Mouse (Mus musculus): Measurements from ENCODE around the gene Dohh.

The Dohh gene

DNA sequence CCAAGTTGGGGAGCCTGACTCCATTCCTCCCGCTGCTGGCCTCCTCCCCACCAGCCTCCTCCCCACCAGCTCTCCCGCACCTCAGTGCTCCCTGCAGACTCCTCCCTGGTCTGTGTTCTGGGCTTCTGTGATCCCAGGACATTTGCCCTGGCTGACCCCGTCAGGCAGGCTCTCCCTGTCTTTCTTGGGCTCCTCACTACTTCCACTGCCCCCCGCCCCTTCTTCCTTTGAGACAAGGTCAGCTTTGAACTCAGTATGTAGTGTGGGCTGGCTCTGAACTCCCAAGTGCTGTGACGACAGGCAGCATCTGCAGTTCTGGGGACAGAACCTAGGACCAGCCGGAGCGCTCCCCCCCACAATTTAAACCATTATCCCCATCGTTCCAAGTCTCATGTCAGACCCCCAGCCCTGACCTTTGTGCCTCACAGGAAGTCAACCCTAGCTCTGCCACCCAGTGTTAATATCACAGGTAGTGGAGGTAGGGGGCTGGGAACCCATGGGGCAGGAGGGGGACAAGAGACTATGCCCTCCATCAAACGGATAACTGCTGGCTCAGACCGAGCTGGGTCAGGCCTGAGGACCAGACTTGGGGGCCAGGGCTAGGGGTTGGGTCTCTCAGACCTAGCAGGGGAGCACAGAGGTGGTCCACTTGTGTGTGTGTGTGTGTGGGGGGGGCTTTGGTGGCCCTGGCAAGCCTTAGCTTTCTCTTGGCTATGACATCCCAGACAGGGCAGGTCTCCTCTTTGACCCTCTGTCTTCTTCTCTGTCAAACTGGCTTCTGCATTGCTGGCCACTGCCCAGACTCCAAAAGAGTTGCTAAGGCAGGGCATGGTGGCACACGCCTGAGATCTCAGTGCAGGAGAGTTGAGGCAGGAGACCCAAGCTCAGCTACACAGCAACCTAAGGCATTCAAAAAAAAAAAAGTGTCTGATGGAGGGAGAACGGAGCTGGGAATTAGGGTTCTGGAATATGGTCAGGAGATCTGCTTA is 33.3 kb downstream of the Dohh start:
- no peak for DNase-seq (ENCODE audit: low read depth, low spot score)

DNA sequence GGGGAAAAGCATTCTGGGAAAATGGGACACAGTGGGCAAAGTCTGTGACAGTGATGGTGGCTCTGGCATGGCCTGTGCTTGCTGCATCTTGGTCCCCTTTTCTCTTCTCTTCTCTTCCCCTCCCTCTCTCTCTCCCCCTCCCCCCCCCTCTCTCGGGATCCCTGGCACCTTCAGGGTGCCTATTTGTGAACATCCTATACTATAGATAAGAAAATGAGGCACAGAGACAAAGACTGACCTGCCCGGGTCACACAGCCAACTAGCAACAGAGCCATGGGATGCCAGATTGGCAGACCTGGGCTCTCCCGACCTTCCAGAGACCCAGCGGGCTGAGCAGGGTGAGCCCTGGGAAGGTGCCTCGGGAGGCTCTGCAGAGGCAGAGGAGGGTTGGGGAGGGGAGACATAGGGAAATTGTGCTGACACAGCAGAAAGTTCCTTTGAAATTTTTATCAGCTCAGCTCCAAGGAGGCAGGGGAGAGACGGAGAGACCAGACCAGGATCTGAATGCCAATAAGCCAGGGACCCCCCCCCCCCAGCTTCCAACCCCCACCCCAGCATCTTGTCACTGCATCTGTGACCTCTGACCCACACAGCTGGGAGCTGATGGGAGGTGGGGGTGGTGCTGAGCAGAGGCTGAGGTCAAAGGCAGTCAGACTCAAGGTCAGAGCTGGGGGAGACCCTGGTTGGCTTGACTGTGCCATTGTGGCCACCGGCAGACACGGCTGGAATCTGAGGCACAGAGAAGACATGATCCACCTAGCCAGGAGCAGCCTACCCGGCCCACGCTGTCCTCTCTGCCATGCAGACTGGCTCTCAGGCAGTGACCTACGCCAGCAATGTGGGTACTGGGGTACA is 34.2 kb downstream of the Dohh start:
- DNase-seq (ENCODE audit: low read depth, low spot score): no peak

DNA sequence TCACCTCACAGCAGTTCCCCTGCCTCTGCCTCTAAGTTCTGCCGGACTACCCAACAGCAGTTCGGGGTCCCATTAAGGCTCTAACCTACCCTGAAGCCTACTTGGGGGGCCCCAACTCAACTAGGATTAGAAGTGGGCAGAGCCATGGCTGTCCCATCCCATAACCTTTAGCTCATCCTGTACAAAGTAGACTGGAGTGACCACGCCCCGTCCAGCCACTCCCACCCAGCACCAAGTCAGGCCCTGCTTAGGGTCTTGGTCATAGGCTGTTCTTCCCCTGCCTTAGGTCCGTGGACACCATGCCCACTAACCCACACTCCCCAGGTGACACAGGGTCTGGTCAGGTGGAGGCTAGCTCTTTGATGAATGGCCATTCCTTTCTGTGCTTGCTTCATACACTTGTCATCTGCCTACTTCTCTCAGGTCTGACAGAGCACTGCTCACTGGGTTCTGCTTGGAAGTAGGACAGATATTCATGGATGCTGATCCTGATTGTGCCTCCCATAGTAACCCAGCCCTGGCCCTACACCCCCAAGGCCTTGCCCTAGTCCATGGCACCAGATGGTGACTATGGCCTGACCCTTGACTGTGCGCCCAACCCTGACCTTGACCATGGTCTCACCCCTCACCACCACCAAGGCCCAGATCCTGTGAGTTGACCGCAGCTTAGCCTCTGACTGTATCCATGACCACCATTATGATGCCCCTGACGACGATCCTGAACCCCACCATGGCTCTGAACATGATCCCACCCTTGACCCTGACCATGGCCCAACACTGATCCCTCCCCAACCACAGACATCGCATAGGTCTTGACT is 35.1 kb downstream of the Dohh start:
- no peak for DNase-seq (ENCODE audit: low read depth, low spot score)

DNA sequence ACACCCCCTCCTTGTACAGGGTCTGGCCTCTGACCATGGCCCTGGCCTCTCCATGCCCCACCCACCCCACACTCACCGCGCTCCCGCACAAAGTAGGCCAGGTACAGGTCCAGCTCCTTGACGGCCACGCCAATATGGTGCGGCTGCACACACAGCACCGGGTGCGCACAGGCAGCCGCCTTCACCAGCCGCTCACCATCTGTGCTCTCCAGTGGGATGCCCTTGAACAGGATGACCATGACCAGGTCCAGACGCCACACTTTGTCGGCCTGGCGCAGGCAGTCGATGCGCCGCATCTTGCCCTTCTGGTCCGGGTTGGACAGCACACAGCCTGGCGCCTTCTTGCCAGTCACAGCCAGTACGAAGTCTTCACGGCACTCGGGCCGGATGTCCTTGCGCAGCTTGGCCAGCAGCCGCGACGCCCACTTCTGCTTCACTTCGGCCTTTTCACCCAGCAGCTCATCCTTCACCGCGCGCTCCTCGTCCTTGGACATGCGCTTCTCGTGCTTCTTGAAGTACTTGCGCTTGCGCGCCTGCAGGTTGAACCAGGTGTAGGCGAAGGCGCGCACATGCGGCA is 36.1 kb downstream of the Dohh start:
- DNase-seq (ENCODE audit: low read depth, low spot score): no peak

DNA sequence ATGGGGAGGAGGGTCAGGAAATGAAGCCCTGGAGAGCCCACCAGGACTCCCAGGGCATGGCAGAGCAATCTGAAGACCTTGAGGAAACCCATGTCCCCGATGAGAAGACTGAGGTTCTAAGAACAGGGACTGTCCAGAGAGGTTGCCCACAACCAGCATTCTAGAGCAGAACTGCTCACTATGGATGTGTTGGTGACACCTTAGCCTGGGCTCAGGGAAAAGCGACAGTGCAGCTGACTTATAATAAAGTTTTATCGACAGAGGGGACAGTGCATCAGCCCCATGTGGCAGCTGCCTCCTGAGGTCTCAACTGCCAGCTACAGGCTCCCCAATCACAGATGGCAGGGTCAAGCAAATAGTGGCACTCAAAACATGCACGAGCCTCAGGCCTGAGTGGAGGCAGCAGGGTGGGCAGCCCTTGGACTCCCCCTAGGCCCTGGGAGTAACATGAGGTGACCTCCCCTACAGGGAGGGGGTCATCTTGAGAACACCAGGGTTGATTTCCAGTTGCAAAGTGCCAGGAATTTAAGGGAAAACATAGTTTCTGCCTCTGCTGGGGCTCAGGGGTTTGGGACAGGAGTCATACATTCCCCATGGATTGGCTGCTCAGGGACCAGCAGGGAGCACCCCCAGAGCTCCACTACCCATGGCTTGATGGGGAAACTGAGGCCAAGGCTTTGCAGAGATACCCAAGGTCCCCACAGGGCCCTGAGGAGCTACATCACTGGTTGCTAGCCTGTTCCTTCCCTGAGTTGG is 37.0 kb downstream of the Dohh start:
- DNase-seq (ENCODE audit: low read depth, low spot score): no peak

DNA sequence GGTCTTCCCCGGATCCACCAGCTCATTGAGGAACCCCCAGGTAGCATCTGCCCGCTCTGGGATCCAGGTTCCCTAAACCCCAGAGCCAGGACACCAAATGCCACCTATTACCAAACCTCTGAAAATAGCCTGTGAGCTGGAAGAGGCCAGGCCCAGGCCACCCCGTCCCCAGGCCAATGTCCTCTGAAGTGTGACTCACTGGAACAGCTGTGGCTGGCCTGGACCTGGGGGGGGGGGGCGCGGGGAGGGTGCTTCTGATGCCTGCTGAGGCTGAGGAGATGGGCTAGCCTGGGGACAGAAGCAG is 37.5 kb downstream of the Dohh start:
- no peak for DNase-seq (ENCODE audit: low read depth, low spot score)

DNA sequence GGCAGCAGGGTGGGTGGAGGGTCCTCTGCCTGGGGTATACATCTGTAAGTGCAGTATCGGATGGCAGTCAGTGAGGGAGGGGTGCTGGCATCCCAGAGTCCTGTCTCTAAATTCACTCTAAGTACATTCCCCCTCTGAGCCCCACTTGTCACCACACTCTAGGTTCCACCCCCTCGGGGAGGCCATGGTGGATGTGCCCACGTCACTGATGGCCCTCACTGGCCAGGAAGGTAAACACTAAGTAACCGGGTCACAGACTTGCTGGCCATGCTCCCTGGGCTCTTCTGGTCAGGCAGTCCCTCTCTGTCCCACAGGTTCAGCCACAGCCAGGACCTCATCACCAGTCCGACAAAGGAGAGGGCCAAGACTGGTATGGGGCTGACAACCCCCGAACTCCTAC is 38.0 kb downstream of the Dohh start:
- no peak for DNase-seq (ENCODE audit: low read depth, low spot score)

DNA sequence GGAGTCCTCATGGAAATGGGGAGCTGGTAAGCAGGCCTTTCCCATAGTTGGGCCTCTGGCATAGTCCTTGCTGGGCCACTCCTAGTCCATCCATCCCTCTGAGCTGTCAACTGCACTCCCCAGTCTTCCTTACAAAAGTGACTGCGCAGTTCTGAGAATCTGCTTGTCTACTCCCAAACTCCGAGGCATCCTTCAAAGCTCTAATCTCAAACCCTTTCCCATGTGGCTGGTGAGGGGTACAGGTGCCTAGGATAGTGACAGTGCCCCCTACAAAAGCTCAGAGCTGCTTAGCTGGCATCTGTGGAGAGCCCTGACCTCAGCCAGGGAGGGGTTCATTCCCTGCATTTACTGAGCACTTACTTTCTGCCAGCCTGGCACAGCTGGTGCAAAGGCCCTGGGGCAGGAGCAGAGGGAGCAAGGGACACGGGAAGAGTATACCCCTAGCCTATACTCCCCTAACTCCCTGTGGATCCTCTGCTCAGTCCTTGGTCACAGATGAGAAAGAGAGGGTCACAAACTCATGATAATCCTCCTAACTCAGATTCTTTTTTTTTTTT is 38.5 kb downstream of the Dohh start:
- no peak for DNase-seq (ENCODE audit: low read depth, low spot score)

DNA sequence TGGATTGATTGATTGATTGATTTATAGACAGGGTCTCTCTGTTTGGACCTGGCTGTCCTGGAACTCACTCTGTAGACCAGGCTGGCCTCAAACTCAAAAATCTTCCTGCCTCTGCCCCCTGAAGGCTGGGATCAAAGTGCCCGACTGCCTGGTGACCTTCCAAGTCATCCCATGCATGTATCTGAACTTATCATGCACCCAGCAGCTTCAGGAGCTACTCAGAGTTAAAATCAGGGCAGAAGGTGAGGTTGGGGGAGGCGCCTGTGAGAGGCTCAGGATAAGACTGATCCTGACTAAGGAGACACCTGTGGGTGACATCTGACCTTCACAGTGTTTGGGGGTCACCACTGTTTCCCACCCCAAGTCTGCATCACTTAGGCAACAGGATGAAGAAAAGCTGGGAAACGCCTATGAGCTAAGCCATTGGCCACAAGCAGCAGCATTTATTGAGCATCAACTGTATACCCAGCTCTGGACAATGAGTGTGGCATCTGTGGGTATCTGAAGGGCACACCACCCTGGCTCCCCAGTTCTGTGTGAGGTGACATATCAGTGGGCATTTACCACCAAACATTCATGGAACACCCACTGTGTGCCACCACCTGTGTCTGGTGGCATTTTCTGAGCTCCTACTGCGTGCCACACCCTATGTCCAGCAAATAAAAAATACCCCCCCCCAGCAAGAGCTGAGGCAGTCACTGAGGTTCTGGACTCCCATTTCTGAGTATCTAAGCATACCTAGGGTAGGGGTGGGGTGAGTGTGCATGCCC is 39.4 kb downstream of the Dohh start:
- no peak for DNase-seq (ENCODE audit: low read depth, low spot score)

DNA sequence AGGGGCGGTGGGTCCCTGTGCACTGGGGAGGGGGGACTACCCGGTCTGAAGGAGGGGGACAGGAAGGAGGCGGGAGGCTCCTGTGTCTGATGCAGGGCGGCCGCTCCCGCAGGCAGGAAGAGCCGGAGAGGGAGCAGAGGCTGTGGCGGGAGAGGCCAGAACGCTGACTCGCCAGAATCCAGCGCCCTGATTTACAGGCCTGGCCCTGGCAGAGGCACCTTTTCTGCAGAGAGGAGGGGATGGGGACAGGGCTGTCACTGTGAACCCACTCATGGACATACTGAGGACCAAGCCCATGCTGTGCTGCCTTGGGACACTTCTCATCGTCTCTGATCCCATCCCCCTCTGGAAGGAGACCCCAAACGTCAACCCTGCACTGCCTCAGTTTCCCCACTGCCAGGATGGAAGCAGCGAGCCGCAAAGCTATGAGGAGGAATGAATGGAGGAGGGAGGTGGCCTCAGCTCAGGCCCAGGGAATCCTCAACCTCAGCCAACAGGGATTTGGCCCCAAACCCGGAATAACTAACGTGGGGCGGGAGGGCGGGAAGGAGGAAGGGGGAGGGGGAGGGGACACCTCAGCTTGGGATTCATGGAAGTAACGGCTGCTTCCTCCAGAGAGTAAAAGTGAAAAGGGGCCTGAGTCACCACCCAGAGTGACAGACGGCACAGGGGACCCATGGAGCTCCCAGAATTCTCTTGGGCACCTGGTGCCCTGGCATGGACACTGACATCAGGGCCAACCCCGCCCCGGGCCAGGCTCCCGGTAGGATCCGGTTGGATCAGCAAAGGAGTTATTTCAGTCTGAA is 40.2 kb downstream of the Dohh start:
- no peak for DNase-seq (ENCODE audit: low read depth, low spot score)

DNA sequence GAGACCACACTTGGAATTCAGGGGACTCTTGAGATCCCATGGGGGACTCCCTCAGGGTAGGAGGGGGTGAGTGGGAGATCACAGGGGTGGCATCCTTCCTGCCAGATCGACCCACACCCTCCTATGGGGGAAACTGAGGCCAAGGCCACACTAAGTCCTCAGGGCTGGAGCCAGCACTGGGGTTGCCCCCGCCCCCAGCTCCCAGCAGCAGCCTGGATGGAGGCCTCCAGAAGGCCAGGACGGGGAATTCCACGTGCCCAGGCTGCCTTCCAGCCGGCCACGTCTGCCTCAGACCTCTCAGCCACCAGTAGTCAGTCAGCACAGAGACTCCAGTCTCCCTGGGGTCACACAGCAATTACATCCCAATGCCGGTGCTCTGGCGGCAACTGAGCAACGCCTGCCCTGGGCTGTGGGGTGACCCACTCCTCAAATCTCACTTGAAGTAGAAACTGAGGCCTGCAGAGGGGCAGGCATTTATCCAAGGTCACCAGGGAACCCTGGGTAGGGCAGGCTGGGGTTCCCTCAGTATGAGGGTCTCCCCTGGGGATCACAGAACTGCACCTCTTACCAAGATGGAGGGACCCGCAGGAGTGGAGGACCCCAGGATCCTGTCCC is 41.1 kb downstream of the Dohh start:
- no peak for DNase-seq (ENCODE audit: low read depth, low spot score)

DNA sequence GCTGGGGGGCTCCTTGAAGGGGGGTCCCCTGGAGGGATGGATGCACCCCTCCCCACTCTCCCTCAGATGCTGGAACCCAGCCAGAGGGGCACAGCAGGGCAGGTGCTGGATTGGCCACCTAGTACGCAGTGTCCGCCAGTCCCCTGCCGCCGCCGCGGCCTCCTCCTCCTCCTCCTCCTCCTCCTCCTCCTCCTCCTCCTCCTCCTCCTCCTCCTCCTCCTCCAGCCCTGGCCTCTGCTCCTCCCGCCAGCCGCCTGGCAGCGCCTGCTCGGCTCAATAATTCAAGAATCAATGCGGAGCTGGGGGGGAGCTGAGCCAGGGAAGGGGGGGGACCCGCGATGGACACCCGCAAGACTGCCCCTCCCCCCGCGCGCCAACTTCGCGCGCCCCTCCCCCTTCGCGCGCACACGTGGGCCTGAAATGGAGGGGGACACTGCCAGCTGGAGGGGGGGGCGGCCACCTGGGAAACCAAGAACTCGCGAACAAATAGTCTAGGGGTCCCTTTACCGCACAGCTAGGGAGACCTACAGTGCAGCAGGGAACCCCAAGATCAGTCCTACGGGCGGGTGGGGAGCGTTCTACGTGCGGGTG is 41.9 kb downstream of the Dohh start:
- DNase-seq (ENCODE audit: low read depth, low spot score): no peak

DNA sequence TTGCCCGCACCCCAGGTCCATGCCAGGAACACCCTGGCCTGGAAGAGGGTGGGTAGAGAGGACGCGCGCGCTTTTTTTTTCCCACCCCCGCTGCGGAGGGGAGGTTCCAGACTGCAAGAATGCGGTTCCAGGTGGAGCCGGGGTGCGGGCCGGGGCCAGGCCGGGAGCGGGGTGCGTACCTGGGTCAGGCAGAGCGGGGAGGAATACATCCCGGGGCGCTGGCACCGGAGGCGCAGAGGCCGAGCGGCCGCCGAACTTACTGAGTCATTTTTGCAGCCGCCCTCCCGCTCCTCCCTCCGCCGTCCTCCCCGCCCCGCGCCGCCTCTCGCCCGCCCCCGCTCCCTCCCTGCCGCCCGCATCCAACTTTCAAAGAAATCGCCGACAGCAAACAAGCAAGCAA is 42.7 kb downstream of the Dohh start:
- DNase-seq (ENCODE audit: low read depth, low spot score): no peak

DNA sequence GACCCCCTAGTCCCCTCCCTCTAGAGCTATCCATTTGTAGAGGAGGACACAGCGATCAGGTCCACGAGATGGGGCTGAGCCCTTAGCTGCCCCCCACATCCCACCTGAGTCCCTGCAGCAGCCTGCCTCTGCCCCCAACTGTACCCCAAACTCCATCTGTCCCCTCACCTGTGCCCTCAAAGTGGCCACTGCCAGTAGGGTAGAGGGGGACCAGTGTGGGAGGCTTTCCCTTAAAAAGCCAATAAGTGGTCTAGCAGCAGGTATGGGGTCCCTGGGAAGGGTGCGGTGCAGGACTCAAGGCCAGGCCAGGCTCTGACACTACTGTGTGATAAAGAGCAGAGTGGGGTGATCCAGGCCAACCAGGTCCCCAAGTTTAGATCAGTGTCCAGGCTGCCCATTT is 43.1 kb downstream of the Dohh start:
- no peak for DNase-seq (ENCODE audit: low read depth, low spot score)

DNA sequence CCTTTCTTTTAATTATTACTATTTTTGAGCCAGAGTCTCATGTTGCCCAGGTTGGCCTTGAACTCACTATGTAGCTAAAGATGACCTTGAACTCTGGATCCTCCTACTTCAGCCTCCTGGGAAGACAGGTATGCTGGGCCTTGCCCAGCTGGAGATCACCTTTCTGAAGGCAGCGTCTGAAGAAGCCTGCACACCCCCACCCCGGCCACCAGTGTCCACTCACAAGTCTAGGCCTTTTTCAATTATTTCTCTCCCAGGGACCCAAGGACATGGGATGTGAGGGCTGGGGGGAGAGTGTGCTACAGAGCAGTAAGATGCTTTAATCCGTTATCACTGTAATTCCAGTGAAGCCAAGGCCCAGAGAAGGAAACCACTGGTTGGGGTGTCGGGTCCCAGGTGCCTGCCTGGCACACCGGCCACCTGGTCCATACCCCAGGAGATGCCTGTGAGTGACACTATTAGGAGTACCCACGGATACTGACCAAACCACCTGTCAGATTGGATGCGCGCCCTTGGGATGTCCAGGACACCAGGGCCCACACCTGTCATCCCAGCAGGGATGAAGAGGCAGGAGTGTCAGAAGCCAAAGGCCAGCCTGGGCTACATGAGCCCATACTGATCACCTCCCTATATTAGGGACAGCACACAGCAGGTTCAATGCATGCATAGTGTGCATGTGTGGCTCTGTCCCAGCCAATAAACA is 43.7 kb downstream of the Dohh start:
- DNase-seq (ENCODE audit: low read depth, low spot score): no peak

DNA sequence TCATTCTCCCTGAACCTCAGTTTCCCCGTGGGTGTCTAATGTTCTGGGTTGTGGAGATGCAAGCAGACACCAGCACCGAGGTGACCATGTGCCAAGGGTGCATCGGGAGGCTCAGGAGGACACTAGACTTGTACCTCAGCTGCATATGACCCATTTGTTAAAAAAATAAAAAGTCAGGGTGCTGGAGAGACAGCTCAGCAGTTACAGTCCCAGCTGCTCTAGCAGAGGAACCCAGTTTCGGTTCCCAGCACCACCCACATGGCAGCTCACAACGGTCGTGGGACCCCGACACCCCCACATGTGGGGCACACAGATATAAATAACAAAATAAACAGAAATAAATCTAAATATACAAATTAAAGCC is 44.3 kb downstream of the Dohh start:
- DNase-seq (ENCODE audit: low read depth, low spot score): no peak

DNA sequence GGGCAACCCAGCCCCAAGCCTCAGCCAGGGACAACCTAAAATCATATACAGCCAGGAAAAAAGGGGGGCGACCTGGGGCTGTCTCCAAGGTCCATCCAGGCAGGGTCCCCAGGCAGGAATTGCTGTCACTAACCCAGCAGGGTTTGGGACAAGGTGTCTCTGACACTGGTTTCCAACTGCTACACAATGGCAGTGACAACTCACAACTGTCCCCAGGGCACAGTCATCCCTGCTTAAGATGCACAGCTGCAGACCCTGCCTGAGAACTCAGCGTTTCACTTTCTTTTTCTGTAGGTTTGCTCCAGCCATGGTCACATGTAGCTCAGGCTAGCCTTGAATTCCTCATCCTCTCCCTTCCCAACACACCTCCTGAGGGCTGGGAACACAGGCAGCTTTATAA is 44.9 kb downstream of the Dohh start:
- no peak for DNase-seq (ENCODE audit: low read depth, low spot score)

Data from retina, postnatal 7 days (tissue).